Mouse (Mus musculus): ENCODE measurements around the gene Msantd3. TPM values are rescaled to one million over a fixed set of nuclear protein-coding genes. Genes with fewer than 3 reads are reported as not detected.
A peak's percentile ranks its signal among the peaks of the same experiment; 100 is the strongest.

Gene Msantd3
- total RNA-seq, 2 experiments from 2014 or later: 35.6 to 38.4 TPM

DNA sequence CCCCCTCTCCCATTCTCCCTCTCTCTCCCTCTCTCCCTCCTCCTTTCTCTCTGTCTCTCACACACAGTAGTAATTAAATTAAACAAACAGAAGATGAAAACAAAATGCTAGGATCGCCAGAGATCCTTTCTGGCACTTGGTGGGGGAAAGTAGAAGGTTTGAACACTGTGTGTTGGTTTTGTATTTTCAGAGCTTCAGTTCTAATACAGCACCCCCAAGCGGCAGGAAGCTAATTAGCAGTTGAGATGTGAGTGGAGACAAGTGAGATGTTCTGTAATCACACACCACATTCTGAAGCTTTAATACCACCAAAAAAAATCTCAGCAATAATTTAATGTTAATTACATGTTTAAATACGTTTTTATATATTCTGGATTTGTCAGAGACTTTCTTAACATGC, 16.0 kb downstream of the Msantd3 start:
- DNase-seq: peak; percentile 64

DNA sequence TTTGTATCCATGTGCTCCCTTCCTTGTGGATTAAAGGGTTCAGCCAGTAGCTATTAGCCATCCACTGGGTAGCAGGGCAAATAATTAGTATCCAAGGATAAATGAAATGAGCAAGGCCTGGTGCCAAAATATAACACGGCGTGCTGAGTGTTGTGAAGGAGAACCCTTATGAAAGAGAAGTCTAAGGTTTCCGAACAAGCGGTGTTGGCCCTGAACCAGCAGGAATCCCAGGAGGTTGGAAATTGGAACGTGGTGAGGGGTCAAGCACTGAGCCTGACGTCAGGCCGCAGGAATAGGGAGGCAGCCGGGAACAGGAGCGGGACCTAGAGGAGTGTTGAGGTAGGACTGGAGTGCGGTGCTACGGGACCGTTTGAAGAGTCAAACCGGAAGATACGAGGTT, 19.9 kb downstream of the Msantd3 start:
- DNase-seq: peak; percentile 32

DNA sequence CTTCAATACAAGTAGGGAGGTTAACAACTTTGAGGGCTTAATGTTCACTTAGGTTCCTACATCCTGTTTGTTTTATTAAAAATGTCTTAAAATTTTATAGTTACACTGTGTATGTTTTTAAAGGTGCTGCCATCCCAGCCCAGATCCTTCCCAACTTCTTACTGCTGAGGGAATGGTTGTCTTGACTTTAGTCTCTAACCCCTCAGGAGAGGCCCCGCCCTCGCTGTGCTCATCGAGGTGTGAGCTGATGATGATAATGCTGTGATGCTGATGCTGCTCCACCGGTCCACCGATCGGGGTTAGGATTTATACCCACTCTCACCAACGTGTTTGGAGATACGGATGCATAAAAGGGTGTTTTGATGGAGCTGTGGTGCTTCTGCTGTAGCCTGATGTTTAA, 22.1 kb downstream of the Msantd3 start:
- DNase-seq: no peak

DNA sequence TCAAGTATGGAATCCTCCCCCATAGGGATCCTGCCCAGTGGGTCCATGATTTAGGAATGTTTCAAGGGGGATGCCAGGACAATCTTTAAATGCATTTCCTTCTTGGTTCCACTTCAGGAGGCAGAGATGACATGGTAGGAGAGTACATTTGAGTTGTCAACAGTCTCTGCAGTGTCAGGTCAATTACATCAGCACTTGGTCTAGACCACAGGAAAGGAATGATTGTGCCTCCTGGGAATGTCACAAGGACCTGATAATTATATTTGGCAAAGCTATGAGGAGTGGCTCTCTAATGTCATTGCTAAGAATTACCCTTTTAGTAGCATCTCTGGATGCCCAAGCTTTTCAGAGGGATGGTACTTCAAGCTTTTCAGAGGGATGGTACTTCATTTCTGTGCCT, 25.2 kb downstream of the Msantd3 start:
- no peak for DNase-seq

DNA sequence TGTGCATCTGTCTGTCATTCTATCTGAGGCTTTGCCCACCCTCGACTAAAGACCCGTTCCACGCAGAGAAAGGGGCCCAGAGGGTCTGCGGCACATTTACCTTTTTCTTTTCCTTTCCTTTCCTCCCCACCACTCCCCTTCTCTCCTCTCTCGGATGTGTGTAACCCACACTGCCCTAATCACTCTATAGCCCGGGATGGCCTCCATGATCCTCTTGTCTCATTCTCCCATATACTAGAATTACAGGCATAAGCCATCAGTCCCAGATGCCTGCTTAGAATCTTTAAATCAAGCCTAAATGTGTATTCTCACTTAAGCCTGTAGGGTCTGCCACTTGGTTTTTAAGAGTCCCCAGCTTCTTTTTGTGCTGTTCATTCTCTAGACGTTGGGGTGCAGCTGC, 36.6 kb downstream of the Msantd3 start:
- no peak for DNase-seq

DNA sequence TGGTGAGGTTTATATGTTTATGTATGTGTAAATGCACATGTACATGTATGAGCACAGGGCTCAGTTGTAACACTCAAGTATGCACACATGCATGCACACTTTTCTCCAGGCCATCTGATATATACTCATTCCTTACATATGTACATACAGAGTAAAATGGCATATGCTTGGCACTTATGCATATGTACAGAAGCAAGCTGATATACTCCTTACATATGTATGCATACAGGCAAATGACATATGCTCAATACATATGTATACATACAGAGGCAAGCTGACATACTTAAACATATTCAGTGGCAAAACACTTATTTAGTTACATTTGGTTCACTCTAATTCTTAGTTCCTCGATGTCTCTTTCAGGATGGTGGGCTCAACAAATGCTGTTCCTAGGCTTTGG, 38.1 kb downstream of the Msantd3 start:
- DNase-seq: no peak

DNA sequence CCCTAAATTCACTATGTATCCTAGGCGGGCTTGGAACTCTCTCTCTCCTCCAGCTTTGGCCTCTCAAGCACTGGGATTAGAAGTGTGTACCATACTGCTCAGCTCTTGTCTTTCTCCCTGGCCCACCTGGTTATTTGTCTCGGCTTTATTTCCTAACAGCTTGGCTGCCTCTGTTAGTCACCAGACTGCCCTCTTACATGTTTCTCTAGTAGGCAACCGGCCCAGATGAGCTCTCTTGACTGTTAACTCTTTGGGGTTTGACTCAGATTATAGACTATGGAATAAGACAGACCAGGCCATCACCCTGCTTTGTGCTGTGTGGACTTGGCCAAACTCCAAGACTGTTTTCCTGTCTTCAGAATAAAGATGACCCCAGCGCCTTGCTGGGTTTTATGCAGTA, 38.7 kb downstream of the Msantd3 start:
- DNase-seq: peak; percentile 34

DNA sequence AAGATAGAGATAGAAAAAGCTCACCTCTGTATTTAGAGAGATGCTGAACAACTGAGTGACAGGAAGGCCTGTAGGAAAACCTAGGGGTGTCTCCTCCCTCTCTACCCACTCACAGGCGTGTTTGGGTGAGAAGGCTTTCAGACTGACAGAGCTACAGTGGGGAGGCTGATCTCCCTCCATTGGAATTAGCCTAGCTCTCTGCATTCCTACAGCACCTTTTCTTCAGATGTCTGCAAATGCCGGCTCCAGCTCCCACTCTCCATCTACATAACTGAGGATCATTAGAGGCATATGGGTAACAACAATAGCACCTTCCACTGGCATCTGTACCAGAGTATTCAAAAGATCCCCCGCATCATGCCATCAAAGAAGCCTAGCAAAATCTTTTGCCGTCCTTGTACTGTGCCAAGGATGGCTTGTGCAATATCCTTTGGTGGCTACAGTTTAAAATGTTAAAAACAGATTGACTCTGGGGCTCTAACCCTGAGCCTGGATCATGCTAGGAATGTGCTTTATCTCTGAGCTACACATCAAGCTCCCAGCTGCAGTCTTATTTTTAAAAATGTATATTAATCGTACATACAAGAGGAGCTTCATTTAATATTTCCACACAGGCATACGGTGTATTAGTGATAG, 39.9 kb downstream of the Msantd3 start:
- no peak for DNase-seq

DNA sequence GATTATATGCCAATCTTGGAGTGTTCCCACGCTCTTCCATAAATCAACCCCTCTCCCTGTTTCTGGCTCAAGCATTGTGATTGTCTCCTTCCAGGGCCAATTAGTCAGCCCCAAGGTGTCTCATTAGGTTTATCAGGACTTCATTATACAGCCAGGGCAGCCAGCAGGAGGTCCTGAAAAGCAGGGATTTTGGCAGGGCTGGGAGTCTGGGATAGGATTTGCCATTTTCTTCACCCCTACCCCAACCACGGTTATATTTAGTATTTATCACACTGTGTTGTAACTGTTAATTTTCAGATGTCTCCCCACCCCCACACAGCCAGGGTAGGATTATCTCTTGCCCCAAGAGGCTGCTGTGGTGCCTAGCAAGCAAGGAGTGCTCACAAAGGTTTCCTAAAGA, 41.5 kb downstream of the Msantd3 start:
- DNase-seq: no peak

DNA sequence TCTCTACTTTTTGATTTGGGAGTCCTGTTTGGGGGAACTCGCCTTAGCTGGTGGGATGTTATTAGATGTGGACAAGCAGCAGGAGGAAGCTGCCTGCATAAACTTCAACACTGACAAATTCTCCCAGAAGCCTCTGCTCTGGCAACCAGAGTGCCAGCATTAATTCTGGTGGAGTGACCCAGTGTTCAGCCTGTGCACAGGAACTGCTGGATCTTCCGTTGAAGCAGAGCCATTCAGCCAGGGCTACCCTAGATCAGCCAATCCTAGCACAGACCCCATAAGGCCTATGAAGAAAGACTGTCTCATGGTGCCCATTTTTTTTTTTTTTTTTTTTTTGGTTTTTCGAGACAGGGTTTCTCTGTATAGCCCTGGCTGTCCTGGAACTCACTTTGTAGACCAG, 42.3 kb downstream of the Msantd3 start:
- DNase-seq: no peak

DNA sequence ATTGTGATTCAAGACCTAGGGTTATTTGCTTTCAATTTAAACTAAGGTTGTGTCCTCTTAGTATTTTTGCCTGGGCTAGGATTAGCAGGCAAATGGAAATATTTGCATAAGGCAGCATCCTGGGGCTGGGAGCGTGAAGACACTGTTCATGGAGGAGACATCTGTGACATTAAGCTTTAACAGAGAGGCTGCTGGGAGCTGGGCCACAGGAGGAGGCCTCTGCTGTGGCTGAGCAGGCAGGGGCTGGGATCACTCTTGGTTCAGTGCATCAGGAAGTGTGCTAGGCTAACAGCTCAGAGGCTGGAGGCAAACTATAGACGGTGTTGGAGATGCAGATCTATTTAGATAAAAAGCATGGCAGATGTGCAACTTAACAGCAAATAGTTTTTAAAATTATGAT, 43.2 kb downstream of the Msantd3 start:
- DNase-seq: no peak

DNA sequence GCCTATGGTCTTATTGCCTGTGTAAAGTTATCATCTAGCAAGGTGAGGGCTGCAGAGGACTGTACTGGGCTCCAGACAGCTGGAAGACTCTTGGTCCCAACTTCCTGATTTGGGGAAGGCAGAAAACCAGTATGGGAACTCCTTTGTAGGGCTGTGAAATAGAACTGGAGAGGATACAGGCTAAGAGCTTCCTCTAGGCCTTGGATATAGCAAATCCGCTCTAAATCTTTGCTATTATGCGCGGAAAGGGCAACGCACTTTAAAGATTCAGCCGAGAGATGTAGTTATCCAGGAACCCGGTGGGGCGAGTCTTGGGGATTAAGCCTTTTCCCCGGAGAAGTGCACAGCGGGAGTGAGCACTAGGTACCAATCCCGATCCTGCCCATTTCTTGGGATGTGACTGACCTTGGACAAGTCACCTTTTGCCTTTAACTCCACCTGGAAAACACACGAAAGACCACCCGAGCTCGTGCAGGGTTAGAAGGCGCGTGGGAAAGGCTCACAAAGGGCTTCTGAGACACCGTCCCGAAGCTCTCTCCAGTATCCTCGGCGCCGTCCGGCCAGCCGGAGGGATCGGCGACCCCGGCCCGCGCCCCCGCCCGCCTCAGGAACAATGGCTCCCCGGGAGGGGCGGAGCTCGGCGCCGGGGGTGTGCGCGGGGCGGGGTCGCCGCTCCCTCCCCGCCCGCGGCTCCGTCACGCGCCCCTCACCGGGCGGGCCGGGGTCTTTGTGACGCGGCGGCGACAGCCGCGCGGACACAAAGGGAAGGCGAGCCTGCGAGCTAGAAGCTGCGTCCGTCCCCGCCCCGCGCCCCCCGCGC, 44.9 kb downstream of the Msantd3 start, which contains the start of gene Tmeff1:
TSS of gene Tmeff1 (plus strand) at position 754 of the 820 bp plus-strand sequence.
- DNase-seq: peak; percentile 52

DNA sequence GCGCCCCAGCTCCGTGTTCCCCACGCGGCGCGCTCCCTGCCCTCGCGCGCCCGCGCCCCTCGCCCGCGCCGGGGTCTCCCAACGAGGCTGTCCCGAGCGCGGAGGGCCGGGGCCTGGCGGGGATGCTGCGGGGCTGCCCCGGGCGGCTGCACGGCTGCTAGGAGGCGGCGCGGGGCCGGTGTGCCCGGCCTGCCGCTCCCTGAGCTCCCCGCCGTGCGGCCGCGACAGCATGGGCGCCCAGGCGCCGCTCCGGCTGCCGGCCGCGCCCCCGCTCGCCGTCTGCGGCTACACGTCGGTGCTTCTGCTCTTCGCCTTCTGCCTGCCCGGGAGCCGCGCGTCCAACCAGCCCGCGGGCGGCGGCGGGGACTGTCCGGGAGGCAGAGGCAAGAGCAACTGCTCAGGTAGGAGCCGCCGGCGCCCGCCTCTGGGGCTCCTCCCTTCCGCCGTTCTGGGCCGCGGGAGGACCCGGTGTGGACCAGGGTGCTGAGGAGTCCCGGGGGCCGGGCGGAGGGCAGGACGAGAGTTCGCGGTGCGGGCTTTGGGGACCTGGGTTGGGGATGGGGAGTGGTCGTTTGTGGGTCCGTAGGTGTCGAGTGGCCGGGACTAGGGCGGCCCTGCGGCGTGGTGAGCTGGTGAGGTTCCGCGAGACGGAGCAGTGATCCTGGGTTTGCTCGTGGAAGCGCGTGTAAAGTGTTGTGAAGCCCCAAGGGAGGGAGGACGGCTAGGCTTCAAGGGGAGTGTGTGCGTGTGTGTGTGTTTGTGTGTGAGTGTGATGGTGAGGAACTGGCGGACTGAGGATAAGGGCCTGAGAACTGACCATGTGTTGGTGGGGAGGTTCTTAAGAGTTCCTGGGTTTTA, 45.7 kb downstream of the Msantd3 start:
- peak; percentile 55 for DNase-seq

DNA sequence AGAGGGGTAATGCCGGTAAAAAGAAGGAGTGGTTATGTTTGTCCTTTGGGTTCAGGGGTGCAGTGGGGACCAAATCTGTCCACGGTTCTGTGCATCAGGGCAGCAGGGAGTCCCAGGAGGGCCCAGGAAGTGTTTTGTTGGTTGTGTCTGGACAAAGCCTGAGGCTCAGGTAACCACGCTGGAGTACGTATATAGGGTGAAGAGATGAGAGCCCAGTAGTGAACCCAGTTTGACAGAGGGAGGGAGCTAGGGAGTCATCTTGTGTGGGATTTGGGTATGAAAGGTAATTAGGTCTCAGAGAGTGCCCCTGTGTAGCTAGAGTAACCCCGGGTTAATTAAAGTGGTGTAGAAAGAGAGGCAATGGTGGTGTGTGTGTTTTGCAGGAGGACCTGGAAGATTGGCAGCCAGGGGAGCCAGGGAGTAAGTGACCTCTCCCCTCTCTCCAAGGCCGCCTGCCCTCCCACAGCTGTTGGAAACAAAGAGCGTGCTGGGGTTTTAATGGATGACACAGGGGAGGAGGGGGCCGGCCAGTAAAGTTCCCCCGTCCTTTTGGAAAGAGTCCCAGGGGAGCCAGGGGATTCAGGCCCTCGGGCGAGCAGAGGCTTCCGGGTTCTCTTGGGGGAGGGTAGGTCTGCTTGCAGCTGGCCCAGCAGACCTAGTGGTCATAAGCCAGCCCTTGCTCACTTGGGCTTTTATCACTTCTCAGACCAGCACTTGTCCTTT, 46.5 kb downstream of the Msantd3 start:
- peak; percentile 44 for DNase-seq

DNA sequence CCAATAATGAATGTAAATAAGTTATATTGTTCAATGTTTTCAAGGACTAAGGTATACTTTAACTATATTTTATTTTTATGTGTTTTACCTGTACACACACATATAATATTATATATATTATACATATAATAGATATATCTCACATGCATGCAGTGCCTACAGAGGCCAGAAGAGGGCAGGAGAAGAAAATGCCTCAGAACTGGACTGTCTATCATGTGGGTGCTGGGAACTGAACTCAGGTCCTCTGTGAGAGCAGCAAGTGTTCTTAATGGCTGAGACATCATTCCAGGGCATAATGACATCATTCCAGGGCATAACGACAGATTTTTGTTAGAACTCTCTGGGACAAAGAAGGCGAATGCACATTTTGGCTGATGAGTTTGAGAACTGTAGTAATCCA, 47.8 kb downstream of the Msantd3 start:
- no peak for DNase-seq

DNA sequence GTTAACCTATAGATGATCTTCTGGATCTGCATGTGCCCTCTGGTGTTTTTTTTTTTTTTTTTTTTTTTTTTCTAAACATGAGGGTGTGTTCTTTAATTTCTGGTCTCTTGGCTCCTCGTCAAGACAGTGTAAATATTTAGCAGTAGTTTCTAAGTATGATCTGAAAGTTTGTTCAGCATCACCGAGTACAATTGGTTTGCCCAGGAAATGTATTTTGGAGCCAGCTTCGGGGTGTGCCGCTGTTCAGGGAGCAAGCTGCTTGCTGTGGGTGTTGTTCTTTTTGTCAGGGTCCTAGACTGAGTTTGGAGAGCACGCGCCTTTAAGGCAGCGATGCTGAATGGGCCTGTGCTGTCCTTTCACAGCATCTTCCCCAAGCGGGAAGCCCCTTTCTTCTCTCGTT, 48.8 kb downstream of the Msantd3 start:
- no peak for DNase-seq

DNA sequence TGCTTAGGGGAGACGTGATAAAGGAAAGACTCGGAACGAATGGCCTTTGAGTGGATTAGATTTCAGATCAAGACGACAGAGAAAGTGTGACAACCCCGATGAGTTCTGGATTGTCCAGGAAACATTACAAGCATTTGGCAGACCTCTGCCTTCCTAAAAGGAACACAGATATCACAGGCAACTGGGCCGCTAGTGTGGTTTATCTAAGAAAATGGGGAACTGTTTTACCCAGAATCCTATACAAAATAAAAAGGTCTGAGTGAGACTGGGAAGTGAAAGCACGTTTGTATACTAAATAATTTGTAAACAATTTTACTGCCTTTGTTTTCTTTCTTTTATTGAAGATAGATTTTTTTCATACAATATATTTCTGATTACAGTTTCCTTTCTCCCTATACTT, 51.1 kb downstream of the Msantd3 start:
- no peak for DNase-seq

DNA sequence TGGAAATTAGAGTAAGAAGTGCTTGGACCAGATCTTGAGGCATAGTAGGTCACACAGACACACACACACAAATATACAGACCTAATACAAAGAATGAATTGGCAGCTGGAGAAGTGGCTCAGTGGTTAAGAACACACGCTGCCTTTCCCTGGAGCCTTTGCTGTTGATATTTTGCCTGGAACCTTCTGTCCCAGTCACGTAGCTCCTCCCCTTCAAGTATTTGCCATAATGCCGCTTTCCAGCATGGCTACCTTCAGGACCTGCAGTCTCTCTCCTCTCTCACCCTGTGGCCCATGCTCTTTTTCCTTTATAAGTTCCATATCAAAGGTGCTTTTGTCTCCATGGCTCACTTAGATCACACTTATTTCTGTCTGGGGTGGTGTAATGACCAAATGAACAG, 51.7 kb downstream of the Msantd3 start:
- DNase-seq: no peak

DNA sequence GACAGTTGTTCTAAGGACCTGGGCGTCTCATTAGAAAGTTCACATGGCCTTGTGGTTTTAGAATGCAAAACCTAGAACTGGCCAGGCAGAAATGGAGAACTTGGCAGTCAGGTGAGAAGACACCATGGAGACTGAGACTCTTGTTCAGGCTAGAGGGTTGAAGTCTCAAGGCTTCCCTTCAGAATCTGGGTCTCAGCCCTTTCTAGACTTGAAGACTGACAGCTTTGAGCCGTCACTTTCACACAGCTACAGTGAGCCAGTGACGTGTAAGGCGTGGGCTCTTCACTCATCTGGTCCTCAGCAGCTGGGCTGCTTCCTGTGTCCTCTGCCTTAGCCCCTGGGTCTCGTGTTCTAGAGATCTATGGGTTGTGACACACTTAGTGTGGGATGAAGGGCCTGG, 52.6 kb downstream of the Msantd3 start:
- DNase-seq: peak; percentile 19

DNA sequence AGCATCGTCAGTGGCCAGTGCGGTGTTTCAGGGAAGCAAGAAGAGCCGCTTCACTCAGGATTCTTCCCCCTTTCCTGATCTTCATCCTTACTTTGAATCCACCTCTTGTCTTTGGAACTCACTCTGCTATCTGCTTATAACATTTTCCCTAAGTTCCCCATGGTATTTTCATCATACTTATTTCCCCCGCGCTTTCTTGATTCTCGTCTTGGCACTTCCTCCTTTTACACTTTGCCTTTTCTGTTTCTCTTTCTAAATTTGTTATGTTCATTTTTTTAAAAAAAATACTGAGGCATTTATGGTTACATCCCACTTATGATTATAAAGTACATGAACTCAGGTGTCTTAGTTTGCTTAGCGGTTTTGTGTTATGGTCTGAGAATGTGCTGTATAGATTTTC, 53.1 kb downstream of the Msantd3 start:
- DNase-seq: no peak

DNA sequence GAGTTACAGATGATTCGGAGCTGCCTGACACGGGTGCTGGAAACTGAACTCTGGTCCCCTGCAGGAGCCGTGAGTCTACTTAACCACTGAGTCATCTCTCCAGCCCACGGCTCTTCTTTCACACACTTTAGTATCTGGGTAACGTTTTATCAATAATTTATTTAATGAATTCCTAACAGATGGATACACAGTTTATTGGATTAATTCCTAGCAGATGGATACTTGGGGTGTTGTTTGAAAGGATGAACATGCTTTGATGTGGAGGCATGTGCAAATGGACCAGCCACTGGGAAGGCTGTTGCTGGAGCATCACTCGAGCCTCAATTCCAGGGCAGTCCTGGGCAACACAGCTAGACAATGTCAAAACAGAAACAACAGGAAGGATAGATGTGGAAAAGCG, 56.4 kb downstream of the Msantd3 start:
- no peak for DNase-seq

DNA sequence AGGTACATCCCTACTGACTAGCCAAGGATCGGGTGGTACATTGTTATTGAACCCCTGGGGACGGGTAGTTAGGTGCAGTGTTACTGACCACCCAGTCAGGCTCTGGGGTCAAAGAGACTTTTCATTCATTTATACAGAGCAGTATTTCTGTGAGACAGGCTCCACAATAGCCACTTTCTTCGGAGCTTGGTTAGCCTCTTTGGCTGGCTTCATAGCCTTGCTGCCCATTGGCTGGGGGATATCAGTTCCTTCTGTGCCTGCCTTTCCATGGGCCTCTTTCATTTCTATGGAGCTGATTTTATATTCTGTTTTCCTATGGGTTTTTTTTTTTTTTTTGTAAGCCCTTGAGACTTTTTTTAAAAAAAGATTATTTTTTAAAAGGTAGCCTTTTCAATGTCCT, 65.9 kb downstream of the Msantd3 start:
- DNase-seq: no peak

DNA sequence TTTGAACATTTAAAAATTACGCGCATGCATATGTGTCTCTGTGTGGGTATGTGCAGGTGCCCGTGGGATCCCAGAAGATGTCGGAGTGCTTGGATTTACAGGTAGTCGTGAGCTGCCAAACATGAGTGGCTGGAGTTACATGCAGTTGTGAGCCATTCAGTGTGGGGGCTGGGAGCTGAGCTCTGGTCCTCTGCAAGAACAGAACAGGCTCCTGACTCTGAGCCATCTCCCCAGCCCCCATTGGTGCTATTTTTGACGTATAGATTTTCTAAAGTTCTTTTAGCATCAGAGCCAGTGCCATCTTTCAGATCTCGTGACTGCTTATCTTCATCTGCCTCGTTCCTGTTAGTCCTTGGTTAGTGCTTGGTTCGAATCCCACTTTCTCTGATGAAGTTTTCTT, 69.8 kb downstream of the Msantd3 start:
- no peak for DNase-seq
